Mouse (Mus musculus) erythroblast, adult 5-6 weeks (primary cell): Measurements from ENCODE around the gene Ccm2l. TPM values are rescaled to one million over a fixed set of nuclear protein-coding genes. Genes with fewer than 3 reads are reported as not detected.

Experiments used
- ATAC-seq: replicated peaks from 2 replicates; pipeline ENCODE4 v1.8.0; 2016; ENCODE audit warnings: moderate number of reproducible peaks, mild to moderate bottlenecking, moderate TSS enrichment, inconsistent platforms; ENCODE audit not compliant: poor library complexity, low FRiP score, severe bottlenecking
- total RNA-seq, 2 experiments: library from RNA; stranded (forward) in 1 of 2; stranded (reverse) in 1 of 2; fragments of 150-400 nt in 1 of 2; fragments of 200-764, 138-1000 nt in 1 of 2; gene quantifications; 2 replicates each; pipeline versions ENCODE4 v1.2.3 to v1.2.4; 2015 to 2017; ENCODE audit warnings: low replicate concordance in 2 of 2

The Ccm2l gene
- total RNA-seq, 2 experiments from 2014 or later = not detected

DNA sequence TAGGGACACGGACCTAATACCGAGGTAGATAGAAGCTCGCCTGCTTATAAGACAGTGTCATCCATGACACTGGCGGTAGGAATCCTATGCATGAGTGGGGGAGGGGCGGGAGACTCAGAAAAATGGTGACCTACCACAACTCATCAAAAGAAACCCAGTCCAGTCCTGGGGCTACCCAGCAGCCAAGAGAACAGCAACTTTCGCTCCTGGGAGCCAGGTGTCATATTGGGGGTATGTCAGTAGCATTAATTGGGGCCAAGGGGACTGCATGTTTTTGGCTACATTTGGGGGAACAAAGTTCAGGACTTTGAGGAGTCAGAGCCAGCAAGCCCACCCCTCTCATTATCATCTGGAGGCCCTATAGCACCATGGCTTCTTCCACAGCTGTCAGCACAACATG is 14.7 kb upstream of the Ccm2l start:
- no peak for ATAC-seq

DNA sequence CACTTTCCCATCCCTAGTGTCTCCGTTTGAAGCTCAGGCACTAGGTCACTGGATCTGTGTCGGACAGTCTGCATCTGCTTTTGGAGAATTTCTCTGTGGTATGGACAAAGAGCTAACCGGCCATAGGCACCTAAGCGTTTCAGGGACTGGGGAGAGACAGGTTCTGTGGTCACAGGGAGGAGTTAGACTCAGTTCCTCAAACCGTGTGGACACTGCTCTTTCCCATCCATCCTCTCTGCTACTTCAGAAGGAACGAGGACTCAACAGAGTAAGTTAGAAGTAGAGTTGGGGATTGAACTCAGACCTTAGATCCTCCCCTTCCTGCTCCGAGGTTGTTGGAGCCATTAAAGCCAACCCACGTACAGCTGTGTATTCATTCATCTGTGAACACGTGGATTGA is 14.2 kb upstream of the Ccm2l start:
- ATAC-seq = no peak

DNA sequence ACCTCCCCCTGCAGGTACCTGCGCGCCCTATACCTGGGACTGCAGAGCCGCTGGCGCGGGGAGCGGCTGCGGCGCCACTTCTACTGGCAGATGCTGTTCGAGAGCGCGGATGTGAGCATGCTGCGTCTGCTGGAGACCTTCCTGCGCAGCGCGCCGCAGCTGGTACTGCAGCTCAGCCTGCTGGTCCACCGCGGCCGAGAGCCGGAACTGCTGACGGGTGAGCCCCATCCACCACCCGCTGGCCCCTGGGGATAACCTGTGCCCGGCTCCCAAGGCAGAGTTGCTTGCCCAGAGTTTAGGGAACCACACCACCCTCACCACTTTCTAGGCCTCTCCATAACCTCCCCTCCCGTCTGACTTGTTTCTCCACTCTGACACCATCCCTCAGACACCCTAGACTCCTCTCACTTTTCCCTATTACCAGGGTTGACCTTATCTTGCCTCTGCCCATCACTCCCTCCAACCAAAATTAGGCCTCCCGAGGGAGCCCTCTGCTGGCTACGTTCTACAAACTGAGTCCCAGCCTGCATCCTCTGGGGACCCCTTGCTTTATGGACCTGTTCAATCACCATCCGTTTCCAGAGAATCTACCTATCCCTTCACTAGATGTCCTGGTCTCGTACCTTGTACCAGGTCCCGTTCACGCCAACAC is 12.9 kb upstream of the Ccm2l start:
- ATAC-seq = no peak

- ATAC-seq = no peak
Observed at GRCm38 (mm10) chr2:153053896-153054295, 11.9 kb upstream of the Ccm2l start.

DNA sequence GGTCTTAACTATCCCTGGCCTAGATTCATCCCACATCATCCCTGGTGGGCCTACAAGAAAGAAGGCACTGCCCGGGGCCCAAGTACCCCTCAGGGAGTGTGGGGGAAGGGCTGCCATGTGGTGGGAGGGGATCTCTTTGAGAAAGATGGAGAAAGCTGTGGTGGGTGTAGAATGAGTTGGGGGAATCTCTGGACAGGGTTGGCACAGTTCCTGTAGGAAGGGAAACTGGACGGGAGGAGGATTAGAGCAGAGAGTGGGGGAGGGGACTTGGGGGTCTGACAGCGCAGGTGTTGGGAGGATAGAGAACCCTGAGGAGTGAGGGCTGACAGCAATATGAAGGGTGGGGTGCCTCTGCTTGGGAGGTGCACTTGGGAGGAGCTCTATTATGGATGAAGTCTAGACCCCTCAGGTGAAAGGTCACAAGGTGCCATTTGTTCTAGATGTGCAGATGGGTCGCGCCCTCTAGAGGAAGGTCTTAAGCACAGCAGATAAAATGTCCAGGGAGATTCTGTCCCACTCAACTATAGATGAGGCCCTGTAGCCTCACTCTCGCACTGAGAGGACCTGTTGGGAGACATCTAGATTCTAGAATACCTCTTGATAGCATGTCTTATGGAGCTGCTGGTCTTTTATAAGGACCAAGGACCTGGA is 10.4 kb upstream of the Ccm2l start:
- no peak for ATAC-seq

- ATAC-seq = no peak
Observed at GRCm38 (mm10) chr2:153058365-153058764, 7.4 kb upstream of the Ccm2l start.

- ATAC-seq = no peak
Observed at GRCm38 (mm10) chr2:153060216-153060615, 5.5 kb upstream of the Ccm2l start.

DNA sequence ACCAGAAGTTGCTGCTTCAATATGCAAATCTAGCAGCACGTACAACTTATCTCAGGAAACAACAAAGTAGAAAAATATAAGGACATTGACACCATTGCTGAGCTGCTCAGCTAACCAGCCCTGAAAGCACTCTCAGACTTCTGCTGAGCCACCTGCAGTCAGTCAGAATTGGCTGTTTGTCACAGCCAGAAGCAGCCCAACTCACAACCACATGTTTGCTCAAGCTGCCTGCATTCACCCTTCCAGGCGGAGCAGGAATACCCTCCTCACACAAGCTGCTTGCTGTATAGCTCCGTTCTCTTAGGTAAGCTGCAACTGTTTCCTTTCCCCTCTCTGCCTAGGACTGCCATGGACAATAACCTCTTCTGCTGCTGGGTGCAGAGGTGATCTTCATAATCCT is 2.4 kb upstream of the Ccm2l start:
- no peak for ATAC-seq

GRCm38 (mm10) chr2:153064190-153064970 is 1.4 kb upstream of the Ccm2l start:
- no peak for ATAC-seq

- no peak for ATAC-seq
Observed at GRCm38 (mm10) chr2:153066991-153067390, 1.2 kb downstream of the Ccm2l start.

DNA sequence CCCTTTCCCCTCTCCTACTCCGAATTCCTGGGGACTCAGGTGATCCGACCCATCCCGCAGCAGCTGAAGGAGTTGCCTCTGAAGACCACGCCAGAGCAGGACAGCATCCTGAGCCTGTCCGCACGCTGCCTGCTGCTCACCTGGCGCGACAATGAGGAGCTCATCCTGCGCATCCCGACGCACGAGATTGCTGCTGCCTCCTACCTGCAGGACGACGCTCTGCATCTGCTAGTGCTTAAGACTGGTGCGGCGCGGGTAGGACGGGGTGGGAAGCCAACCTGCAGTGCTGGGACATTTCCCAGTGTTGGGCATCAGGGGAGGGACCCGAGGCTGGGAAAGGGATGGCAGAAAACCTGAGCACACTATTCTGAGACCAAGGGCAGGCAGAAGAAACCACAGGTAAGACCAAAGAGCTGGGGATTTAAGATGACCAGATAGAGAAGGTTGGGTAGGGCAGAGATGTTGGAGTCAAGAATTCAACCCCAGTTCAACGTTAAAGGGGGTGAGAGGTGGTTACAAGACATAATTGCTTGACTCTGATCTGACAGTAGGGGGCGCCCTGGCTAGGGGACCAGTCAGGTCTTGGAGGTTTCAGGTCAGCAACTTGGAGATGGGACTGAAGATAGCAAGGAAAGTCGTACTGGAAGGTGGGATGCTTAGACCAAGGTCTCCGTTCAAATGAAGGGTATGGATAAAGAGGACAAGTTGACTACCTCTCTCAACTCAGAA is 5.2 kb downstream of the Ccm2l start:
- no peak for ATAC-seq

DNA sequence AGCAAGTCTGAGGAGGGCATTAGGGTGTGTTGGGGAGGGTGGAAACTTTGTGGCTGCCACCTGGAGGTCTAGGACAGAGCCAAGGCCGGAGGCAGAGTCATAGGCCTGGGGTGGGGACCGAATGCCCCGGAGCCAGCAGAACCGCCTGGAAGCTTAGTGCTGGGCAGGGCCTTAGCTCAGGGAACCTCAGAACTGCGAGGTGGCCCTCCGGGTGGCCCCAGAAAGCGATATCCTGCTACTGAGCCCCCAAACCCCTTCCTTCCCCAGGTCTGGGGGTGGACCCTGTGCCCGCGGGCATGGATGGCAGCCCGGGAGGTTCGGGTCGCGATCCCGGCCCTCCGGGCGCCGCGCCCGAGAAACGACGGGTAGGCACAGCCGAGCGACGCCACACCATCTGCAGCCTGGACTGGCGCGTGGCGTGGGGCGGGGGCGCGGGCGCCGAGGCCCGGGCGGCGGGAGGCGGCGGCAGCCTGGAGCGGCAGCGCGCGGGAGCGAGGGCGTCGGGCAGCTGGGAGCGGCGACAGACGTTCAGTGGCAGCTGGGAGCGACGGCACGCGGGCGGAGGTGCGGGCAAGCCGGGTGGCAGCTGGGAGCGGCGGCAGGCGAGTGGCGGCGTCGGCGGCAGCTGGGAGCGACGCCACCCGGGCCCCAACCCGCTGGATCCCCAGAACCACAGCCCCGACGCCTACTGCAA is 5.9 kb downstream of the Ccm2l start:
- ATAC-seq = no peak

GRCm38 (mm10) chr2:153074651-153075050 is 8.9 kb downstream of the Ccm2l start:
- no peak for ATAC-seq

- ATAC-seq = no peak
Observed at GRCm38 (mm10) chr2:153075961-153076360, 10.2 kb downstream of the Ccm2l start.

DNA sequence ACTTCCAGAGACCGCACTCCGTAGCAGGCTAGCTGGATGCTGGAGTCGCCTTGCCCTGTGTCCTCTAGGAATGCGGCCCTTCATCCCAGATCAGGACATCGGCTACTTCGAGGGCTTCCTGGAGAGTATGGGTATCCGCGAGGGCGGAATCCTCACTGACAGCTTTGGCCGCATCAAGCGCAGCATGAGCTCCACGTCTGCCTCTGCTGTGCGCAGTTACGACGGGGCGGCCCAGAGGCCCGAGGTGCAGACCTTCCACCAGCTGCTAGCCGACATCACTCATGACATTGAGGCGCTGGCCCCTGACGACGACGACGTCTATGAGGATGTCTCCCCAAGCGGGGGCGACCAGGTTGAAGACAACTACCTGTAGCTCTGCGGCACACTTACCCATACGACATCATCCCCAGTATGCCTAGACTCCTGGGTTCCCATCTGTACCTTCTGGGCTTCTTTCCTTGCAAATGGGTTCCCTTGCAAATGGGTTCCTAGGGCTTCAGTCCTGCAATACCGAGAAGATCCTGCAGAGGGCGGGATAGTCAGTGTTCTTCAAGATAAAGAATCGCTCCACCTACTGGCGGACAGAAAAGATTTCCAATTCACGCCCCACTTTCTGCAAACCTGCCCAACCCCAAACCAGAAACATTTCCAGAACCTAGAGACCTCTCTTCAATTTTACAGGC is 15.2 kb downstream of the Ccm2l start:
- peak; percentile 60; the same call in 1 of the 2 replicates for ATAC-seq

GRCm38 (mm10) chr2:153081866-153082265 is 16.1 kb downstream of the Ccm2l start:
- ATAC-seq = no peak

DNA sequence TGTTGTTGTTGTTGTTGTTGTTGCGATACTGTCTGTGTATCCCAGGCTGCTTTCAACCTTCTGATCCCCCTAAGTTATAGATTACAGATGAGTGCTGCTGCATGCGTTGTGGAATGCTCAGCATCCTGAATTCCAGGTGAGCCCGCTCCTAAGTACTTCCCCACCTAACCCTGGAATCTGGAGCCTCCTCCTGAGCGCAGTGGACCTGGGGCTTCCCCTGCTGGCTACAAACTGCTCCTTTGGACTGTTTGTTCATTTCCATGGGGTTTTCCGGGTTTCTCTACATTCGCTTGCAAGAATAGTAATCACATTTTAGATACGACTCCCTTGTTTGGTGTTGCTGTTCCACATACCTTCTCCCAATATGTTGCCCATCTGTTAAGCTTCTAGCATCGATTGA is 17.5 kb downstream of the Ccm2l start:
- ATAC-seq = no peak

- no peak for ATAC-seq
Observed at GRCm38 (mm10) chr2:153083824-153084223, 18.1 kb downstream of the Ccm2l start.
